Mouse (Mus musculus): Measurements from ENCODE around the gene Dkk3.

GRCm38 (mm10) chr7:112125625-112126260 is 33.1 kb downstream of the Dkk3 start:
- TF ChIP-seq MAFK (IDR thresholded peaks at IDR 0.05; ENCODE audit: insufficient read depth, low read depth, low read length) (no peak), ZC3H11A (IDR thresholded peaks at IDR 0.05; ENCODE audit: borderline replicate concordance, low read depth, low read length) (no peak), CHD2 (IDR thresholded peaks at IDR 0.05; ENCODE audit: low read depth, low read length) (no peak), ZNF384 (IDR thresholded peaks at IDR 0.05; ENCODE audit: low read depth, low read length) (no peak)

All from ES-E14 (cell line).